Mouse (Mus musculus) embryonic facial prominence, embryonic 13.5 days (tissue): ENCODE results near the gene Prss47. TPM values are rescaled to one million over a fixed set of nuclear protein-coding genes. Genes with fewer than 3 reads are reported as not detected.

Source experiments
- ATAC-seq: fragments of 200-750 bp; cut with Nextera tagmentation; 2 replicates; pipeline ENCODE4 v1.8.0; 2017; ENCODE audit warnings: low read depth; ENCODE audit not compliant: insufficient number of reproducible peaks, insufficient read depth, low FRiP score, low TSS enrichment
- H3K27ac ChIP-seq: fragments of 300-500 bp; sonication (generic); 2 replicates; pipeline ENCODE4 v1.5.1; 2015; ENCODE audit warnings: moderate library complexity, mild to moderate bottlenecking, inconsistent platforms
- H3K27me3 ChIP-seq: fragments of 300-500 bp; sonication (generic); 2 replicates; pipeline ENCODE4 v1.6.1; 2015; ENCODE audit warnings: mild to moderate bottlenecking, inconsistent platforms
- H3K36me3 ChIP-seq: fragments of 300-500 bp; sonication (generic); 2 replicates; pipeline ENCODE4 v1.6.1; 2015; ENCODE audit warnings: mild to moderate bottlenecking, inconsistent platforms
- H3K4me1 ChIP-seq: fragments of 300-500 bp; sonication (generic); 2 replicates; pipeline ENCODE4 v1.6.1; 2015; ENCODE audit warnings: inconsistent platforms
- H3K4me2 ChIP-seq: fragments of 300-500 bp; sonication (generic); 2 replicates; pipeline ENCODE4 v1.6.1; 2015; ENCODE audit warnings: moderate library complexity, mild to moderate bottlenecking, inconsistent platforms
- H3K4me3 ChIP-seq: fragments of 300-500 bp; sonication (generic); 2 replicates; pipeline ENCODE4 v1.5.1; 2015; ENCODE audit warnings: mild to moderate bottlenecking, inconsistent platforms
- H3K9ac ChIP-seq: fragments of 300-500 bp; sonication (generic); 2 replicates; pipeline ENCODE4 v1.6.1; 2015; ENCODE audit warnings: mild to moderate bottlenecking, inconsistent platforms
- H3K9me3 ChIP-seq: fragments of 300-500 bp; sonication (generic); 2 replicates; pipeline ENCODE4 v1.6.1; 2016; ENCODE audit warnings: inconsistent platforms
- WGBS: fragments of 180-500 bp; shearing (Covaris S2); methylation state at CpG from one replicate; pipeline ENCODE4 v1.1.7; 2015; ENCODE audit warnings: mixed read lengths; 5-methylcytosine and 5-hydroxymethylcytosine counted together
- polyA plus RNA-seq: library from polyadenylated mRNA; unstranded; fragments of >200 nt; fragmentation: Nextera tagmentation; extraction: Ambion mirVana; gene quantifications from 2 replicates; pipeline ENCODE4 v1.2.1, GENCODE M21; 2015

Prss47 gene
- polyA plus RNA-seq, result not detected in 2 replicates

- no peak within 1 kb of the TSS for H3K4me3 ChIP-seq
- H3K36me3 ChIP-seq, result no peaks in the 10 kb centered on the region
- H3K4me1 ChIP-seq, result no peaks in the 10 kb centered on the region
- no peak within 1 kb of the TSS for H3K4me2 ChIP-seq
- H3K27ac ChIP-seq, result no peak within 1 kb of the TSS
- H3K9me3 ChIP-seq, result peaks cover 5% of the 10 kb centered on the region; the same call in 1 of the 2 replicates
- no peaks in the 10 kb centered on the region for H3K27me3 ChIP-seq
- no peak for ATAC-seq
- H3K9ac ChIP-seq, result no peak within 1 kb of the TSS
- WGBS, result 85% methylated on average over 9 of the region's 9 CpGs
Observed at GRCm38 (mm10) chr13:65052660-65053059, at the start of gene Prss47. Gene Prss47 (minus strand): TSS chr13:65052760.

- Histone ChIP-seq H3K27me3 (no peaks in the 10 kb centered on the region), H3K4me3 (no peak overlapping the region), H3K27ac (no peak overlapping the region), H3K4me1 (no peaks in the 10 kb centered on the region), H3K9me3 (peaks cover 33% of the 10 kb centered on the region), H3K36me3 (peaks cover 27% of the 10 kb centered on the region; the same call in 1 of the 2 replicates), H3K4me2 (no peak overlapping the region), H3K9ac (no peak overlapping the region)
- no peak for ATAC-seq
- 94% methylated on average over 3 of the region's 3 CpGs for WGBS
Observed at GRCm38 (mm10) chr13:65101232-65101631, 48.7 kb upstream of the Prss47 start.

GRCm38 (mm10) chr13:65100678-65101077 lies 48.1 kb upstream of the Prss47 start:
- Histone ChIP-seq H3K9ac (no peak overlapping the region), H3K4me3 (no peak overlapping the region), H3K4me2 (no peak overlapping the region), H3K4me1 (no peaks in the 10 kb centered on the region), H3K27ac (no peak overlapping the region), H3K9me3 (peaks cover 29% of the 10 kb centered on the region), H3K36me3 (peaks cover 29% of the 10 kb centered on the region; the same call in 1 of the 2 replicates), H3K27me3 (no peaks in the 10 kb centered on the region)
- WGBS, result 92% methylated on average over 9 of the region's 9 CpGs
- ATAC-seq, result no peak

GRCm38 (mm10) chr13:65097018-65097417 lies 44.5 kb upstream of the Prss47 start:
- Histone ChIP-seq H3K27me3 (no peaks in the 10 kb centered on the region), H3K36me3 (peaks cover 43% of the 10 kb centered on the region), H3K27ac (no peak overlapping the region), H3K4me1 (no peaks in the 10 kb centered on the region), H3K4me3 (no peak overlapping the region), H3K4me2 (no peak overlapping the region), H3K9ac (no peak overlapping the region), H3K9me3 (peaks cover 8% of the 10 kb centered on the region; the same call in 1 of the 2 replicates)
- no peak for ATAC-seq

GRCm38 (mm10) chr13:65095923-65096322 lies 43.4 kb upstream of the Prss47 start:
- Histone ChIP-seq H3K9ac (no peak overlapping the region), H3K27ac (no peak overlapping the region), H3K27me3 (no peaks in the 10 kb centered on the region), H3K4me1 (no peaks in the 10 kb centered on the region), H3K9me3 (peaks cover 4% of the 10 kb centered on the region; the same call in 1 of the 2 replicates), H3K4me3 (no peak overlapping the region), H3K4me2 (no peak overlapping the region), H3K36me3 (peaks cover 47% of the 10 kb centered on the region)
- no peak for ATAC-seq
- WGBS, result 94% methylated on average over 4 of the region's 4 CpGs

GRCm38 (mm10) chr13:65069969-65070368 lies 17.4 kb upstream of the Prss47 start:
- ATAC-seq, result no peak
- no peaks in the 10 kb centered on the region for H3K27me3 ChIP-seq
- H3K4me2 ChIP-seq, result no peak overlapping the region
- no peak overlapping the region for H3K27ac ChIP-seq
- H3K4me1 ChIP-seq, result no peaks in the 10 kb centered on the region
- H3K9ac ChIP-seq, result no peak overlapping the region
- no peak overlapping the region for H3K4me3 ChIP-seq
- 89% methylated on average over 2 of the region's 2 CpGs for WGBS
- no peaks in the 10 kb centered on the region; the same call in 1 of the 2 replicates for H3K9me3 ChIP-seq
- peaks cover 50% of the 10 kb centered on the region for H3K36me3 ChIP-seq

- Histone ChIP-seq H3K4me1 (no peaks in the 10 kb centered on the region), H3K36me3 (no peaks in the 10 kb centered on the region), H3K27me3 (no peaks in the 10 kb centered on the region), H3K27ac (no peak overlapping the region), H3K4me2 (no peak overlapping the region), H3K4me3 (no peak overlapping the region), H3K9me3 (no peaks in the 10 kb centered on the region), H3K9ac (no peak overlapping the region)
- no peak for ATAC-seq
- WGBS, result 57% methylated on average over 4 of the region's 4 CpGs
Observed at GRCm38 (mm10) chr13:65035057-65035456, 17.5 kb downstream of the Prss47 start.

GRCm38 (mm10) chr13:65032758-65033157 lies 19.8 kb downstream of the Prss47 start, which contains the start of gene Spata31d1c:
Gene Spata31d1c (plus strand): TSS chr13:65033058.
- Histone ChIP-seq H3K9ac (no peak within 1 kb of the TSS), H3K9me3 (no peaks in the 10 kb centered on the region), H3K36me3 (no peaks in the 10 kb centered on the region), H3K4me2 (no peak within 1 kb of the TSS), H3K4me1 (no peaks in the 10 kb centered on the region), H3K27me3 (no peaks in the 10 kb centered on the region), H3K27ac (no peak within 1 kb of the TSS), H3K4me3 (no peak within 1 kb of the TSS)
- no peak for ATAC-seq

- 72% methylated on average over 4 of the region's 4 CpGs for WGBS
- Histone ChIP-seq H3K36me3 (no peaks in the 10 kb centered on the region), H3K9me3 (no peaks in the 10 kb centered on the region), H3K27me3 (no peaks in the 10 kb centered on the region), H3K4me1 (no peaks in the 10 kb centered on the region), H3K27ac (no peak overlapping the region), H3K4me3 (no peak overlapping the region), H3K9ac (no peak overlapping the region), H3K4me2 (no peak overlapping the region)
- ATAC-seq, result no peak
Observed at GRCm38 (mm10) chr13:65011052-65011738, 41.4 kb downstream of the Prss47 start.

GRCm38 (mm10) chr13:65007971-65008370 lies 44.6 kb downstream of the Prss47 start:
- Histone ChIP-seq H3K4me1 (no peaks in the 10 kb centered on the region), H3K36me3 (no peaks in the 10 kb centered on the region), H3K27ac (no peak overlapping the region), H3K4me3 (no peak overlapping the region), H3K27me3 (no peaks in the 10 kb centered on the region), H3K9ac (no peak overlapping the region), H3K9me3 (no peaks in the 10 kb centered on the region), H3K4me2 (no peak overlapping the region)
- WGBS, result 57% methylated on average over 1 of the region's 1 CpGs
- no peak for ATAC-seq

GRCm38 (mm10) chr13:65006760-65007159 lies 45.8 kb downstream of the Prss47 start:
- Histone ChIP-seq H3K27ac (no peak overlapping the region), H3K36me3 (no peaks in the 10 kb centered on the region), H3K27me3 (no peaks in the 10 kb centered on the region), H3K4me3 (no peak overlapping the region), H3K9me3 (no peaks in the 10 kb centered on the region), H3K4me2 (no peak overlapping the region), H3K4me1 (no peaks in the 10 kb centered on the region), H3K9ac (no peak overlapping the region)
- ATAC-seq, result no peak
- WGBS, result 87% methylated on average over 1 of the region's 1 CpGs

GRCm38 (mm10) chr13:65005414-65005813 lies 47.1 kb downstream of the Prss47 start:
- Histone ChIP-seq H3K27ac (no peak overlapping the region), H3K9me3 (0 out of 2 replicates have a peak, but pooled peaks cover under 1% of the 10 kb centered on the region)

More at GRCm38 (mm10) chr13:65005414-65005813, 47.1 kb downstream of the Prss47 start:
- ATAC-seq, result no peak
- Histone ChIP-seq H3K9ac (no peak overlapping the region), H3K4me2 (no peak overlapping the region), H3K4me3 (no peak overlapping the region), H3K4me1 (no peaks in the 10 kb centered on the region), H3K36me3 (no peaks in the 10 kb centered on the region), H3K27me3 (no peaks in the 10 kb centered on the region)
